ENCODE assay signal across 8 mouse cellular contexts in genomic region chr11:20248277-20248676, GRCm38 (mm10). TPM values are rescaled to one million over a fixed set of nuclear protein-coding genes. Genes with fewer than 3 reads are reported as not detected.
A peak's percentile ranks its signal among the peaks of the same experiment; 100 is the strongest.
DNase-seq lines count a peak whose midpoint lies in the region; ATAC-seq lines count a peak whose summit lies in the region.

No protein-coding gene starts in this region.

- H3K4me2 ChIP-seq in lung, embryonic 15.5 days: peak overlapping the region; percentile 93
- H3K4me2 ChIP-seq in embryonic facial prominence, embryonic 14.5 days (ENCODE audit: low read depth, low read length): peak overlapping the region; percentile 55
- peak overlapping the region; percentile 64 for H3K4me2 ChIP-seq in intestine, embryonic 16.5 days (ENCODE audit: low read depth, low read length)

- 5% methylated on average over 4 of the region's 4 CpGs for WGBS in lung, embryonic 15.5 days
- 17% methylated on average over 4 of the region's 4 CpGs for WGBS in embryonic facial prominence, embryonic 14.5 days
- WGBS in intestine, embryonic 16.5 days: 16% methylated on average over 4 of the region's 4 CpGs

- H3K27ac ChIP-seq in lung, embryonic 15.5 days: peak overlapping the region; percentile 93
- peak overlapping the region; percentile 91; the same call in 1 of the 2 replicates for H3K27ac ChIP-seq in embryonic facial prominence, embryonic 14.5 days (replicated peaks; ENCODE audit: low read depth, low read length)
- H3K27ac ChIP-seq in intestine, embryonic 16.5 days (ENCODE audit: low read length): peak overlapping the region; percentile 86

- H3K9me3 ChIP-seq in lung, embryonic 15.5 days: no peaks in the 10 kb centered on the region
- no peaks in the 10 kb centered on the region for H3K9me3 ChIP-seq in embryonic facial prominence, embryonic 14.5 days (ENCODE audit: control insufficient read depth, low read length)
- H3K9me3 ChIP-seq in intestine, embryonic 16.5 days (ENCODE audit: control insufficient read depth, low read length): no peaks in the 10 kb centered on the region

- no peaks in the 10 kb centered on the region for H3K36me3 ChIP-seq in lung, embryonic 15.5 days
- H3K36me3 ChIP-seq in embryonic facial prominence, embryonic 14.5 days (ENCODE audit: control insufficient read depth, insufficient read depth, low read length): peaks cover 14% of the 10 kb centered on the region
- peaks cover 2% of the 10 kb centered on the region; the same call in 1 of the 2 replicates for H3K36me3 ChIP-seq in intestine, embryonic 16.5 days (ENCODE audit: control insufficient read depth, insufficient read depth, low read length)

- peak overlapping the region; percentile 95 for H3K9ac ChIP-seq in lung, embryonic 15.5 days
- peak overlapping the region; percentile 97 for H3K9ac ChIP-seq in embryonic facial prominence, embryonic 14.5 days (ENCODE audit: low read depth, low read length)
- H3K9ac ChIP-seq in intestine, embryonic 16.5 days (ENCODE audit: low read depth, low read length): peak overlapping the region; percentile 97

- H3K4me1 ChIP-seq in lung, embryonic 15.5 days: peaks cover 33% of the 10 kb centered on the region
- peaks cover 31% of the 10 kb centered on the region for H3K4me1 ChIP-seq in embryonic facial prominence, embryonic 14.5 days (ENCODE audit: control insufficient read depth, insufficient read depth, low read length)
- H3K4me1 ChIP-seq in intestine, embryonic 16.5 days (ENCODE audit: control insufficient read depth, insufficient read depth, low read length): peaks cover 24% of the 10 kb centered on the region

- no peak for DNase-seq in lung, adult 18-20 months
- DNase-seq in embryonic facial prominence, embryonic 14.5 days (ENCODE audit: low spot score): peak; percentile 55
- DNase-seq in naive thymus-derived CD4-positive, alpha-beta T cell, adult 2 months (ENCODE audit: low read depth): peak; percentile 81
- DNase-seq in left cerebral cortex, postnatal 14 days (ENCODE audit: low spot score in 2 of 2): no peak
- DNase-seq in adrenal gland, postnatal 4 days (ENCODE audit: low spot score in 2 of 2): no peak
- DNase-seq in adrenal gland, adult (ENCODE audit: inconsistent age in 2 of 2, low spot score in 1 of 2): no peak

- ATAC-seq in lung, embryonic 15.5 days (ENCODE audit: borderline replicate concordance, extremely low read depth, low FRiP score, low TSS enrichment): no peak
- no peak for ATAC-seq in embryonic facial prominence, embryonic 14.5 days (ENCODE audit: low read depth)
- no peak for ATAC-seq in intestine, embryonic 16.5 days

- no peaks in the 10 kb centered on the region for H3K27me3 ChIP-seq in lung, embryonic 15.5 days
- H3K27me3 ChIP-seq in embryonic facial prominence, embryonic 14.5 days (replicated peaks; ENCODE audit: control insufficient read depth, insufficient read depth, low read length): no peaks in the 10 kb centered on the region
- H3K27me3 ChIP-seq in intestine, embryonic 16.5 days (replicated peaks; ENCODE audit: control insufficient read depth, insufficient read depth, low read length): no peaks in the 10 kb centered on the region

- intact Hi-C loops in left cerebral cortex, postnatal 14 days (cut with DNase I): no loop called here

- H3K4me3 ChIP-seq in lung, embryonic 15.5 days: peak overlapping the region; percentile 89
- H3K4me3 ChIP-seq in embryonic facial prominence, embryonic 14.5 days (ENCODE audit: low read depth, low read length): peak overlapping the region; percentile 92
- peak overlapping the region; percentile 92 for H3K4me3 ChIP-seq in intestine, embryonic 16.5 days (ENCODE audit: low read length)

RNA-seq across cellular contexts. Expression of gene Cep68, which starts 1.0 kb away (rescaled TPM):
- polyA plus RNA-seq in lung, embryonic 15.5 days (2015; fragmentation: Nextera tagmentation; extraction: Ambion mirVana): 34.8 and 37.6 TPM in 2 replicates
- 27.9 and 32.5 TPM in 2 replicates for polyA plus RNA-seq in embryonic facial prominence, embryonic 14.5 days (2014; fragmentation: Nextera tagmentation; extraction: Ambion mirVana)
- 20.4 and 20.8 TPM in 2 replicates for polyA plus RNA-seq in intestine, embryonic 16.5 days (2015; fragmentation: Nextera tagmentation; extraction: Ambion mirVana)
- 10 to 100 TPM; 31.3 to 31.7 TPM for total RNA-seq in left cerebral cortex, postnatal 14 days (2021)
- total RNA-seq in adrenal gland, postnatal 4 days (2021): 10 to 100 TPM; 37.0 to 37.3 TPM

RNA-seq across cellular contexts. Expression of gene Rab1a, which starts 47.0 kb away (rescaled TPM):
- polyA plus RNA-seq in lung, embryonic 15.5 days (2015; fragmentation: Nextera tagmentation; extraction: Ambion mirVana): 274 and 283 TPM in 2 replicates
- 237 and 249 TPM in 2 replicates for polyA plus RNA-seq in embryonic facial prominence, embryonic 14.5 days (2014; fragmentation: Nextera tagmentation; extraction: Ambion mirVana)
- 368 and 403 TPM in 2 replicates for polyA plus RNA-seq in intestine, embryonic 16.5 days (2015; fragmentation: Nextera tagmentation; extraction: Ambion mirVana)
- total RNA-seq in left cerebral cortex, postnatal 14 days (2021): 100 to 1,000 TPM; 204 to 206 TPM
- total RNA-seq in adrenal gland, postnatal 4 days (2021): 100 to 1,000 TPM; 153 to 164 TPM

Comparison
In these comparisons a context has a peak if more than half of its experiments do, and no peak if none do; other contexts are left out.
1. DNase-seq: peak in embryonic facial prominence, embryonic 14.5 days (single experiment) and naive thymus-derived CD4-positive, alpha-beta T cell, adult 2 months (single experiment); none in lung, adult 18-20 months (0 of 2), left cerebral cortex, postnatal 14 days (0 of 2), adrenal gland, postnatal 4 days (0 of 2) and adrenal gland, adult (0 of 2).
2. Peak in every context shown above with its lines, with median percentiles within 50 percentile points of each other: H3K27ac ChIP-seq, H3K4me2 ChIP-seq, H3K4me3 ChIP-seq and H3K9ac ChIP-seq.